Mouse (Mus musculus): ENCODE measurements at regions not wholly inside any gene's neighbourhood (a gene's known extent, or its start where the extent isn't known, plus 50 kb on each side); places are given as distances from the start of the nearest gene placed in this dataset.
A peak's percentile ranks its signal among the peaks of the same experiment; 100 is the strongest.

DNA sequence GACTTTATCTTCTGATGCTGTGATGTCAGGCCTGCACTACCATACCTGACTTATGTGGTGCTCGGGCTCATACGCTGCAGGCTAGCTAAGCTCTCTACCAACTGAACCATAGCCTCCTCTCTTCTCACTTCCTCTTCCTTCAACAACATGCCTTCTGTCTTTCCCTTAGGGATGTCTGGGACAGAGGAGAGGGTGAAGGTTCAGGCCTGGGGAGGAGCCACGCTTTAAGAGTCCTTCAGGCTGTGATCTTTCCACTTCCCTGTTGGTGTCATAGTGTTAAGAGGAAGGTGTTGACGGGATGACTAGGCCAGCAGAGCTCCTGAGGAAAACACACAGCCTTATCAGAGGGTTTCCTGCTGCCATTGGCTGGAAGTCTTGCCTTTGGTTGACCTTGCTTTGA, 188.8 kb upstream of the Jade1 start:
- DNase-seq (ENCODE audit: low spot score) (no peak), ATAC-seq (ENCODE audit: extremely low read depth, insufficient number of reproducible peaks, low FRiP score, poor library complexity, severe bottlenecking) (no peak)
- no peak for TF ChIP-seq GATA2 (IDR thresholded peaks at IDR 0.05; ENCODE audit: borderline replicate concordance, low read depth, low read length)
- H3K36me3 ChIP-seq (replicated peaks), result no peaks in the 10 kb centered on the region
- no peak overlapping the region for H3K4me3 ChIP-seq (ENCODE audit: low read depth, low read length)
- peaks cover 45% of the 10 kb centered on the region for H3K4me1 ChIP-seq (ENCODE audit: insufficient read depth, low read depth, low read length)
- no peaks in the 10 kb centered on the region for H3K9me3 ChIP-seq (replicated peaks)
- H3K27me3 ChIP-seq (ENCODE audit: insufficient read depth, low read length), result peaks cover 29% of the 10 kb centered on the region

DNA sequence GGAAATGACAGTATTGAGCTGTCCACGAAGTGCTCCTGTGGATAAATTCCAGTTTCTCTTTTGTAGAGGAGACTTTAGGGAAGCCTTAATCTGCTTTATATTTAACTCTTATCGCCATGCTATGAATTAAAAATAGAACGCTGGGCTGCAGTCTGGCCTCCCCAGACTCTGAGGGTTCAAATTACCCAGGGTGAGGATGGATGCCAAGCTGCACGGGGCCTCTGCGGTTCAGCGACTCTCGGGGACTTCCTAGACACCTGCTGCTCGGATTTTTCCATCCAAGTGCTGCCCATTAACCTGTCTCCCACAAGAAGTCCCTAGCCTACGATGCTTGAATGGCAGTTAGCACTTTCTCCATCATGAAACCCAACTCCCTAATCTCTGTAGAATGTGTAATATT, 189.3 kb upstream of the Jade1 start:
- no peak overlapping the region for H3K4me3 ChIP-seq (ENCODE audit: low read depth, low read length)
- no peaks in the 10 kb centered on the region for H3K9me3 ChIP-seq (replicated peaks)
- no peak for ATAC-seq (ENCODE audit: extremely low read depth, insufficient number of reproducible peaks, low FRiP score, poor library complexity, severe bottlenecking)
- H3K4me1 ChIP-seq (ENCODE audit: insufficient read depth, low read depth, low read length), result peaks cover 45% of the 10 kb centered on the region
- no peak for TF ChIP-seq GATA1 (IDR thresholded peaks at IDR 0.05; ENCODE audit: borderline replicate concordance, low read length)
- TF ChIP-seq CTCF (IDR thresholded peaks at IDR 0.05; ENCODE audit: low read depth, low read length), result no peak
- peaks cover 28% of the 10 kb centered on the region for H3K27me3 ChIP-seq (ENCODE audit: insufficient read depth, low read length)
- H3K36me3 ChIP-seq (replicated peaks), result no peaks in the 10 kb centered on the region
- no peak for DNase-seq (ENCODE audit: low spot score)

DNA sequence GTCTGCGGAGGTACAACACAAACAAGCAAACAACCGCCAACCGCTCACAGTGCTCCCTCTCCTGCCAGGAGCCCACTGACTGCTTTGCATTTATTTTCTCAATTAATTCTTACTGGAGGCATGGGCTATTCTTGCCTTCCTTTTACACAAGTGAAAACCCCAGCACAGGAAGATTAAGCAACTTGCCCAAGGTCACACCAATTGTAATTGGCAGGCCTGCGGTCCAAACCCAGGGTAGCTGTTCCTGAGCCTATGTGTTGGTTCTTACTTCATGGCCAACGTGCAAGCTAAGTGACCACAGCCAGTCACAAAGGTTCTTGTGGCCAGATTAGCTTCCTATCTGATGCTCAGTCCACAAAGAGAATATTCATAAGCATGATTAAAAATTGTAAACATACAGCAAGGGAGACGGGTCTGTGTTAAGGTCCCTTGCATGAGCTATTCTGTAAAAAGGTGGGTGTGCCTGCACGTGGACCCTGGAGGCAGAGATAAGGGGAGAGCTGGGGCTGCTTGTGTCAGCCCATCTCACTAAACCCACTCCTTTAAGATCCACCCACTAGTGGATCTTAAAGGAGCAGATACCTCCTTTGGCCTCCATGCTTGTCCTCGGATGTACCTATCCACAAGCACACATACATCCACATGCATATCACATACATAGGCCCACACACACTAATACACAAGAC, 190.2 kb upstream of the Jade1 start:
- peak; percentile 77 for ATAC-seq (ENCODE audit: extremely low read depth, insufficient number of reproducible peaks, low FRiP score, poor library complexity, severe bottlenecking)
- DNase-seq (ENCODE audit: low spot score), result peak; percentile 37
- peaks cover 45% of the 10 kb centered on the region for H3K4me1 ChIP-seq (ENCODE audit: insufficient read depth, low read depth, low read length)
- H3K27me3 ChIP-seq (ENCODE audit: insufficient read depth, low read length), result peaks cover 25% of the 10 kb centered on the region
- no peaks in the 10 kb centered on the region for H3K36me3 ChIP-seq (replicated peaks)
- TF ChIP-seq TAL1 (conservative IDR thresholded peaks at IDR 0.05; ENCODE audit: low read depth, low read length) (peak; percentile 29; the same call in 1 of the 2 replicates), GATA2 (IDR thresholded peaks at IDR 0.05; ENCODE audit: borderline replicate concordance, low read depth, low read length) (no peak)
- H3K4me3 ChIP-seq (ENCODE audit: low read depth, low read length), result no peak overlapping the region; the same call in 1 of the 2 replicates
- H3K9me3 ChIP-seq (replicated peaks), result no peaks in the 10 kb centered on the region

DNA sequence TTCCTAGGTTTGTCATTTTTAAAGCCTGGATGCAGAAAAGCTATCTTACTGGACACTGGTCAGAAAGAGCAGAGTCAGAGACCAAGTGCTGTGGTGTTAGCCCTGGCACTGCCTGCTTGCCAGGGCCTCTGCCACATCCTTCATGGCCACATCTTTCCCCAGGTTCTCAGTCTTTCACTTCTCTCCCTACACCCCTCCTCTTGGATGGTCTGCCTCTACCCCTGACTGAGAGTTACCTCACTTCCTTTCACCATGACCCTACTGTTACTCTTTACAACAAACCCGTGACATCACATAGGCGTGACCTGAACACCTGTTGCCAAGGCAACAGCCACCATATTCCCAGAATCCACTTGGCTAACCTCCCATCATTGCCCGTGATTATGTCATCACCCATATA, 191.6 kb upstream of the Jade1 start:
- TF ChIP-seq TAL1 (conservative IDR thresholded peaks at IDR 0.05; ENCODE audit: low read depth, low read length) (no peak), GATA1 (IDR thresholded peaks at IDR 0.05; ENCODE audit: borderline replicate concordance, low read length) (no peak), CTCF (IDR thresholded peaks at IDR 0.05; ENCODE audit: low read depth, low read length) (no peak)
- Histone ChIP-seq H3K27me3 (ENCODE audit: insufficient read depth, low read length) (peaks cover 27% of the 10 kb centered on the region), H3K9me3 (replicated peaks) (no peaks in the 10 kb centered on the region), H3K36me3 (replicated peaks) (no peaks in the 10 kb centered on the region), H3K4me1 (ENCODE audit: insufficient read depth, low read depth, low read length) (peaks cover 45% of the 10 kb centered on the region), H3K4me3 (ENCODE audit: low read depth, low read length) (no peak overlapping the region)
- ATAC-seq (ENCODE audit: extremely low read depth, insufficient number of reproducible peaks, low FRiP score, poor library complexity, severe bottlenecking), result no peak
- no peak for DNase-seq (ENCODE audit: low spot score)

DNA sequence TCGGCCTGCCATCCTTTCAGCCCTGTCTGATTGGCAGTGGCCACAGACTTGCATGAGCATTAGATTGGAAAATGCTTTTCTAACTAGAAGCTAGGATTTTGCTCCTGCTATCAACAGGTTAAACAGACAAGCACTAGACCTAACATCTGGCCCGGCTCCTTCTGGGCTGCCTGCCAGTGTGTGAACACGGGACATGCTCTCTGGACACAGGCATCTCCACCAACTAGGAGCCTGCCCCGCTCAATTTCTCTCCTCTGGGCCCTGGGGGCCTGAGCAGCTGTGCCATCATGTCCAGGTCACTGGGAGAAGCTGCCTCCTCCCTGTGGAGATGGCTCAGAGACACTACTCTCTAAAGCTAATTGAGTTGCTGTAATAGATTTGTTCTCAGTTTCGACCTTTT, 195.3 kb upstream of the Jade1 start:
- DNase-seq (ENCODE audit: low spot score) (no peak), ATAC-seq (ENCODE audit: extremely low read depth, insufficient number of reproducible peaks, low FRiP score, poor library complexity, severe bottlenecking) (no peak)
- Histone ChIP-seq H3K36me3 (replicated peaks) (no peaks in the 10 kb centered on the region), H3K27me3 (ENCODE audit: insufficient read depth, low read length) (peaks cover 37% of the 10 kb centered on the region), H3K4me1 (ENCODE audit: insufficient read depth, low read depth, low read length) (peaks cover 21% of the 10 kb centered on the region), H3K9me3 (replicated peaks) (no peaks in the 10 kb centered on the region), H3K4me3 (ENCODE audit: low read depth, low read length) (no peak overlapping the region)
- TF ChIP-seq TAL1 (conservative IDR thresholded peaks at IDR 0.05; ENCODE audit: low read depth, low read length) (no peak), POLR2AphosphoS5 (IDR thresholded peaks at IDR 0.05; ENCODE audit: insufficient replicate concordance, low read depth, low read length) (no peak), GATA1 (IDR thresholded peaks at IDR 0.05; ENCODE audit: borderline replicate concordance, low read length) (no peak), CTCF (IDR thresholded peaks at IDR 0.05; ENCODE audit: low read depth, low read length) (no peak), GATA2 (IDR thresholded peaks at IDR 0.05; ENCODE audit: borderline replicate concordance, low read depth, low read length) (no peak)

DNA sequence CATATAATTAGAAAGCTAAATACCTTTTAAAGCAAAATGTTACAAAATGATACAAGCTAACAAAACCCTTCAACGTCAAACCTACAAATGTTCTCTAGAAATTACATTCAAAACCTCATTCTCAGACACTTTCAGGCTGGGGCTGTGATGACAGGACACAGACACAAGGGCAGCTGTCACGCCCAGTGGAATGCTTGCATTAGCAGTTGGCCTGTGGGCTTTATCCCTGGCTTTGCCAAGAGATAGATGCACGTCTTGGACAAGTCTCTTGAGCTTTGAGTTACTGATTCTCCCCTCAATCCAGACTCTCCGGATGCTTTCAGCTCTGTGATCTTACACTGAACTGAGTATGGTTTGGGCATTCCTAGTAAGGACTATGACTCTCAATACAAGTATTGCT, 196.1 kb upstream of the Jade1 start:
- TF ChIP-seq POLR2AphosphoS5 (IDR thresholded peaks at IDR 0.05; ENCODE audit: insufficient replicate concordance, low read depth, low read length), result no peak
- Histone ChIP-seq H3K9me3 (replicated peaks) (no peaks in the 10 kb centered on the region), H3K4me1 (ENCODE audit: insufficient read depth, low read depth, low read length) (peaks cover 13% of the 10 kb centered on the region), H3K4me3 (ENCODE audit: low read depth, low read length) (no peak overlapping the region), H3K36me3 (replicated peaks) (no peaks in the 10 kb centered on the region), H3K27me3 (ENCODE audit: insufficient read depth, low read length) (peaks cover 39% of the 10 kb centered on the region)
- ATAC-seq (ENCODE audit: extremely low read depth, insufficient number of reproducible peaks, low FRiP score, poor library complexity, severe bottlenecking) (no peak), DNase-seq (ENCODE audit: low spot score) (no peak)

DNA sequence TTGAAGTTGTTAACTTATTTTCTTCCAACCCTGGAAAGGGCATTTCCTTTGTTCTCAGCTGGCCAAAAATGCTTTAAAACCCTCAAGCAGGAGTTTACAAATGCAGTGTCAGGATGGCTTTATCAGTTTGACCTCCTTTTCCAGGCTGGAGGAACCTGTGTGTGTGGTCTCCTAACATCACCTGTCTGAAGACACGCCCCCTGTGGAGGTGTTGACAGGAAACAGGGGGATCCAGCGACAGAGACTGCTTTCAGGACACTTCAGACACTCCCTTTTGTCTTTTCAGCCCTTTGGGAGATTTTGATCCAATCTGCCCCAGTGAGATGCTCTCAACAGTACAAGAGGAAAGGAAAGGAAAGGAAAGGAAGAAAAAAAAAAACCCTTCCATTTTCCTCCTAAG, 202.5 kb upstream of the Jade1 start:
- no peak for DNase-seq (ENCODE audit: low spot score)
- no peak for ATAC-seq (ENCODE audit: extremely low read depth, insufficient number of reproducible peaks, low FRiP score, poor library complexity, severe bottlenecking)
- H3K27me3 ChIP-seq (ENCODE audit: insufficient read depth, low read length), result peaks cover 26% of the 10 kb centered on the region

More for the DNA sequence above, 202.5 kb upstream of the Jade1 start:
- Histone ChIP-seq H3K36me3 (replicated peaks) (no peaks in the 10 kb centered on the region), H3K4me3 (ENCODE audit: low read depth, low read length) (no peak overlapping the region), H3K9me3 (replicated peaks) (no peaks in the 10 kb centered on the region), H3K4me1 (ENCODE audit: insufficient read depth, low read depth, low read length) (peaks cover 3% of the 10 kb centered on the region)
- TF ChIP-seq GATA2 (IDR thresholded peaks at IDR 0.05; ENCODE audit: borderline replicate concordance, low read depth, low read length), result no peak
- no peak for TF ChIP-seq TAL1 (conservative IDR thresholded peaks at IDR 0.05; ENCODE audit: low read depth, low read length)
- no peak for TF ChIP-seq POLR2AphosphoS5 (IDR thresholded peaks at IDR 0.05; ENCODE audit: insufficient replicate concordance, low read depth, low read length)
- TF ChIP-seq GATA1 (IDR thresholded peaks at IDR 0.05; ENCODE audit: borderline replicate concordance, low read length), result no peak
- no peak for TF ChIP-seq CTCF (IDR thresholded peaks at IDR 0.05; ENCODE audit: low read depth, low read length)
